Comparison of ENCODE assay signal across 23 mouse cellular contexts in the genomic region with DNA sequence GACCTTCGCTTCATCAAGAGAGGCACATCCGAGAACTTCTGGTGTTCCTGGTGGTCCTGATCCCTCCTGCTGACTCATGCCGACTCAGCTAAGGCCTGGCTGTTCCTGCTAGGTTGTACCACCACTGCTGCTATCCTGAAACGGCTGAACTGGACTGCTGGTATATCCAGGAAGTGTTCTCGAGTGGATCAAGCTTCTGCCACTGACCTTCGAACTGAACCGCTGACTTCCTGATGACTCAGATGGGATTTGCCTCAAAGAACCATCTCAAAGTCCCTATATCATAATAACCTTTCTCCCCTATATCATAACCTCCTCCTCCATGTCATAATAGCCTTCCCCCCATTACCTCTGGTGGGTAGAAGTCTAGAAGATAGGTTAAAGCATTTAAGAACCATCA.
"Had no signal": no experiment of that assay in that cellular context is flagged by ENCODE, and none has a peak within 500 bp of the region (broad histone marks: within the 10 kb centered on the region; RNA-seq: fewer than 3 reads in every experiment).

No protein-coding gene starts in this region.

- ATAC-seq: hindbrain, postnatal 0 days had no signal

- H3K27ac ChIP-seq: gastrocnemius, adult 2 months; heart, embryonic 10.5 days; hindbrain, embryonic 13.5 days; hindbrain, embryonic 15.5 days; hindbrain, postnatal 0 days; left cerebral cortex, adult 2 months; limb, embryonic 10.5 days; limb, embryonic 12.5 days; liver, embryonic 13.5 days; liver, embryonic 15.5 days had no signal

- H3K27me3 ChIP-seq: heart, embryonic 12.5 days; hindbrain, embryonic 13.5 days; hindbrain, embryonic 15.5 days; limb, embryonic 12.5 days; liver, embryonic 13.5 days; liver, embryonic 15.5 days had no signal

- H3K36me3 ChIP-seq: heart, embryonic 10.5 days; heart, embryonic 12.5 days; hindbrain, embryonic 13.5 days; hindbrain, embryonic 15.5 days; limb, embryonic 10.5 days; limb, embryonic 12.5 days; liver, embryonic 13.5 days; liver, embryonic 15.5 days had no signal

- H3K4me3 ChIP-seq: gastrocnemius, adult 2 months; heart, embryonic 10.5 days; heart, embryonic 12.5 days; hindbrain, embryonic 13.5 days; hindbrain, embryonic 15.5 days; left cerebral cortex, adult 2 months; limb, embryonic 10.5 days; limb, embryonic 12.5 days; liver, embryonic 13.5 days; liver, embryonic 15.5 days had no signal

- H3K4me1 ChIP-seq: heart, embryonic 10.5 days; heart, embryonic 12.5 days; hindbrain, embryonic 13.5 days; hindbrain, embryonic 15.5 days; limb, embryonic 10.5 days; limb, embryonic 12.5 days; liver, embryonic 13.5 days; liver, embryonic 15.5 days had no signal

- H3K9ac ChIP-seq: heart, embryonic 12.5 days; hindbrain, embryonic 13.5 days; hindbrain, embryonic 15.5 days; limb, embryonic 12.5 days; liver, embryonic 13.5 days; liver, embryonic 15.5 days had no signal

- DNase-seq: gastrocnemius, adult 2 months; gastrocnemius, postnatal 10 days; gastrocnemius, postnatal 25 days; heart, adult 18-20 months; heart, postnatal 10 days; heart, postnatal 4 days; kidney, adult 18-20 months; kidney, adult 8-10 months; kidney, postnatal 10 days; kidney, postnatal 25 days; kidney, postnatal 4 days; liver; liver, embryonic 13.5 days had no signal

- H3K9me3 ChIP-seq: heart, embryonic 10.5 days; heart, embryonic 12.5 days; hindbrain, embryonic 13.5 days; hindbrain, embryonic 15.5 days; limb, embryonic 10.5 days; limb, embryonic 12.5 days; liver, embryonic 13.5 days; liver, embryonic 15.5 days had no signal

- H3K4me2 ChIP-seq: heart, embryonic 12.5 days; hindbrain, embryonic 13.5 days; hindbrain, embryonic 15.5 days; limb, embryonic 12.5 days; liver, embryonic 11.5 days; liver, embryonic 13.5 days; liver, embryonic 15.5 days had no signal
